Mouse (Mus musculus) liver, embryonic 14.5 days (tissue): ENCODE data around the gene Bnc2.

Source experiments
- CTCF ChIP-seq: IDR thresholded peaks from 2 replicates; pipeline ENCODE4 v1.5.1; 2016; ENCODE audit warnings: antibody characterized with exemption, low read depth, control low read depth
- EP300 ChIP-seq: IDR thresholded peaks from 2 replicates; pipeline ENCODE4 v1.6.1; 2016; ENCODE audit warnings: antibody characterized with exemption, low read depth

GRCm38 (mm10) chr4:84388991-84389390 lies 286.1 kb downstream of the Bnc2 start:
- TF ChIP-seq EP300 (no peak), CTCF (no peak)
